Mouse (Mus musculus) lung, embryonic 14.5 days (tissue): Measurements from ENCODE around the gene Ccpg1. TPM values are rescaled to one million over a fixed set of nuclear protein-coding genes. Genes with fewer than 3 reads are reported as not detected.

Source experiments
- ATAC-seq: fragments of 200-750 bp; cut with Nextera tagmentation; 2 replicates; pipeline ENCODE4 v1.8.0; 2017; ENCODE audit warnings: mild to moderate bottlenecking, moderate TSS enrichment, moderate library complexity; ENCODE audit not compliant: insufficient read depth
- DNase-seq: peaks from one replicate; pipeline ENCODE4 v3.0.0-alpha.2; 2015
- H3K27ac ChIP-seq: fragments of 300-500 bp; sonication (generic); 2 replicates; pipeline ENCODE4 v1.5.1; 2014; ENCODE audit warnings: low read depth, mild to moderate bottlenecking, moderate library complexity
- H3K27me3 ChIP-seq: fragments of 300-500 bp; sonication (generic); 2 replicates; pipeline ENCODE4 v1.6.1; 2014; ENCODE audit warnings: low read length, control low read depth; ENCODE audit not compliant: insufficient read depth
- H3K36me3 ChIP-seq: fragments of 300-500 bp; sonication (generic); 2 replicates; pipeline ENCODE4 v1.6.1; 2014; ENCODE audit warnings: control low read depth; ENCODE audit not compliant: insufficient read depth
- H3K4me1 ChIP-seq: fragments of 300-500 bp; sonication (generic); 2 replicates; pipeline ENCODE4 v1.6.1; 2014; ENCODE audit warnings: antibody characterized with exemption, control low read depth; ENCODE audit not compliant: insufficient read depth
- H3K4me2 ChIP-seq: fragments of 300-500 bp; sonication (generic); 2 replicates; pipeline ENCODE4 v1.6.1; 2014; ENCODE audit warnings: mild to moderate bottlenecking
- H3K4me3 ChIP-seq: fragments of 300-500 bp; sonication (generic); 2 replicates; pipeline ENCODE4 v1.5.1; 2014; ENCODE audit warnings: low read depth, low read length
- H3K9ac ChIP-seq: fragments of 300-500 bp; sonication (generic); 2 replicates; pipeline ENCODE4 v1.6.1; 2014
- H3K9me3 ChIP-seq: fragments of 300-500 bp; sonication (generic); 2 replicates; pipeline ENCODE4 v1.6.1; 2016; ENCODE audit warnings: low read depth, low read length, control low read depth
- CTCF ChIP-seq: IDR thresholded peaks from 2 replicates; pipeline ENCODE4 v1.5.1; 2016; ENCODE audit warnings: antibody characterized with exemption, low read depth
- WGBS: fragments of 180-500 bp; shearing (Covaris S2); extraction: QIAGEN DNeasy Blood & Tissue Kit; methylation state at CpG from one replicate; pipeline ENCODE4 v1.1.7; 2014; 5-methylcytosine and 5-hydroxymethylcytosine counted together
- polyA plus RNA-seq: library from polyadenylated mRNA; unstranded; fragments of >200 nt; fragmentation: Nextera tagmentation; extraction: Ambion mirVana; gene quantifications from 2 replicates; pipeline ENCODE4 v1.2.1, GENCODE M21; 2014

Ccpg1 gene
- polyA plus RNA-seq, 1 experiment from 2014 or later: 20.6 TPM

GRCm38 (mm10) chr9:73030443-73030842 is 45.2 kb downstream of the Ccpg1 start:
- no peak for ATAC-seq
- H3K36me3 ChIP-seq: peaks cover 27% of the 10 kb centered on the region; the same call in 1 of the 2 replicates
- WGBS: 95% methylated on average over 1 of the region's 1 CpGs

GRCm38 (mm10) chr9:73031421-73031820 is 46.2 kb downstream of the Ccpg1 start:
- Histone ChIP-seq H3K4me2 (no peak overlapping the region), H3K36me3 (peaks cover 32% of the 10 kb centered on the region; the same call in 1 of the 2 replicates), H3K27me3 (no peaks in the 10 kb centered on the region), H3K9ac (no peak overlapping the region), H3K4me3 (no peak overlapping the region), H3K4me1 (no peaks in the 10 kb centered on the region), H3K27ac (no peak overlapping the region), H3K9me3 (no peaks in the 10 kb centered on the region)
- no peak for TF ChIP-seq CTCF
- WGBS: 65% methylated on average over 4 of the region's 4 CpGs
- ATAC-seq (no peak), DNase-seq (no peak)

More at GRCm38 (mm10) chr9:73030443-73030842, 45.2 kb downstream of the Ccpg1 start:
- H3K27ac ChIP-seq: no peak overlapping the region
- H3K9ac ChIP-seq: no peak overlapping the region
- no peak overlapping the region for H3K4me3 ChIP-seq
- no peaks in the 10 kb centered on the region for H3K4me1 ChIP-seq
- H3K27me3 ChIP-seq: no peaks in the 10 kb centered on the region
- H3K4me2 ChIP-seq: no peak overlapping the region
- DNase-seq: no peak
- no peak for TF ChIP-seq CTCF
- no peaks in the 10 kb centered on the region for H3K9me3 ChIP-seq

- no peak for ATAC-seq
- Histone ChIP-seq H3K36me3 (peaks cover 32% of the 10 kb centered on the region; the same call in 1 of the 2 replicates), H3K4me2 (no peak overlapping the region), H3K27ac (no peak overlapping the region), H3K9me3 (no peaks in the 10 kb centered on the region), H3K27me3 (no peaks in the 10 kb centered on the region), H3K9ac (no peak overlapping the region), H3K4me1 (no peaks in the 10 kb centered on the region), H3K4me3 (no peak overlapping the region)
- 76% methylated on average over 1 of the region's 1 CpGs for WGBS
- TF ChIP-seq CTCF: 0 out of 2 replicates have a peak, but pooled peaks have one; percentile 9
- no peak for DNase-seq
These were observed 48.2 kb downstream of the Ccpg1 start for GRCm38 (mm10) chr9:73033406-73033805.

GRCm38 (mm10) chr9:73039222-73039945 is 54.2 kb downstream of the Ccpg1 start:
- Histone ChIP-seq H3K9ac (peak overlapping the region; percentile 78), H3K4me1 (0 out of 2 replicates have a peak, but pooled peaks cover 3% of the 10 kb centered on the region), H3K36me3 (peaks cover 5% of the 10 kb centered on the region; the same call in 1 of the 2 replicates), H3K9me3 (no peaks in the 10 kb centered on the region), H3K4me3 (peak overlapping the region; percentile 66), H3K27ac (peak overlapping the region; percentile 80), H3K27me3 (no peaks in the 10 kb centered on the region), H3K4me2 (peak overlapping the region; percentile 95)
- DNase-seq (peak; percentile 96), ATAC-seq (peak; percentile 83)
- under 1% methylated on average over 49 of the region's 49 CpGs for WGBS
- TF ChIP-seq CTCF: no peak

GRCm38 (mm10) chr9:73040080-73040479 is 54.9 kb downstream of the Ccpg1 start, which contains the start of gene Pigb:
Gene Pigb (minus strand): TSS chr9:73040378.
- Histone ChIP-seq H3K27ac (peak within 1 kb of the TSS; percentile 80), H3K4me2 (peak within 1 kb of the TSS; percentile 95), H3K4me1 (0 out of 2 replicates have a peak, but pooled peaks cover 6% of the 10 kb centered on the region), H3K36me3 (peaks cover 5% of the 10 kb centered on the region; the same call in 1 of the 2 replicates), H3K4me3 (peak within 1 kb of the TSS; percentile 66), H3K27me3 (no peaks in the 10 kb centered on the region), H3K9me3 (no peaks in the 10 kb centered on the region), H3K9ac (peak within 1 kb of the TSS; percentile 78)
- TF ChIP-seq CTCF: no peak
- WGBS: 27% methylated on average over 6 of the region's 6 CpGs
- ATAC-seq (no peak), DNase-seq (no peak)

GRCm38 (mm10) chr9:73044146-73045079 is 59.2 kb downstream of the Ccpg1 start, which contains the start of gene Rab27a:
Gene Rab27a (plus strand): TSS chr9:73044854.
- ATAC-seq (peak; percentile 70), DNase-seq (peak; percentile 93)
- Histone ChIP-seq H3K9ac (peak within 1 kb of the TSS; percentile 61), H3K27me3 (no peaks in the 10 kb centered on the region), H3K4me2 (peak within 1 kb of the TSS; percentile 94), H3K27ac (no peak within 1 kb of the TSS), H3K4me1 (0 out of 2 replicates have a peak, but pooled peaks cover 5% of the 10 kb centered on the region), H3K4me3 (peak within 1 kb of the TSS; percentile 48), H3K9me3 (no peaks in the 10 kb centered on the region), H3K36me3 (no peaks in the 10 kb centered on the region)
- WGBS: under 1% methylated on average over 41 of the region's 41 CpGs
- peak; percentile 92 for TF ChIP-seq CTCF
